Mouse (Mus musculus) embryonic facial prominence, embryonic 13.5 days (tissue): ENCODE measurements at regions not wholly inside any gene's neighbourhood (a gene's known extent, or its start where the extent isn't known, plus 50 kb on each side); places are given as distances from the start of the nearest gene placed in this dataset.
A peak's percentile ranks its signal among the peaks of the same experiment; 100 is the strongest.

ENCODE experiments used
- ATAC-seq: fragments of 200-750 bp; cut with Nextera tagmentation; 2 replicates; pipeline ENCODE4 v1.8.0; 2017; ENCODE audit warnings: low read depth; ENCODE audit not compliant: insufficient number of reproducible peaks, insufficient read depth, low FRiP score, low TSS enrichment
- H3K27ac ChIP-seq: fragments of 300-500 bp; sonication (generic); 2 replicates; pipeline ENCODE4 v1.5.1; 2015; ENCODE audit warnings: moderate library complexity, mild to moderate bottlenecking, inconsistent platforms
- H3K27me3 ChIP-seq: fragments of 300-500 bp; sonication (generic); 2 replicates; pipeline ENCODE4 v1.6.1; 2015; ENCODE audit warnings: mild to moderate bottlenecking, inconsistent platforms
- H3K36me3 ChIP-seq: fragments of 300-500 bp; sonication (generic); 2 replicates; pipeline ENCODE4 v1.6.1; 2015; ENCODE audit warnings: mild to moderate bottlenecking, inconsistent platforms
- H3K4me1 ChIP-seq: fragments of 300-500 bp; sonication (generic); 2 replicates; pipeline ENCODE4 v1.6.1; 2015; ENCODE audit warnings: inconsistent platforms
- H3K4me2 ChIP-seq: fragments of 300-500 bp; sonication (generic); 2 replicates; pipeline ENCODE4 v1.6.1; 2015; ENCODE audit warnings: moderate library complexity, mild to moderate bottlenecking, inconsistent platforms
- H3K4me3 ChIP-seq: fragments of 300-500 bp; sonication (generic); 2 replicates; pipeline ENCODE4 v1.5.1; 2015; ENCODE audit warnings: mild to moderate bottlenecking, inconsistent platforms
- H3K9ac ChIP-seq: fragments of 300-500 bp; sonication (generic); 2 replicates; pipeline ENCODE4 v1.6.1; 2015; ENCODE audit warnings: mild to moderate bottlenecking, inconsistent platforms
- H3K9me3 ChIP-seq: fragments of 300-500 bp; sonication (generic); 2 replicates; pipeline ENCODE4 v1.6.1; 2016; ENCODE audit warnings: inconsistent platforms
- WGBS: fragments of 180-500 bp; shearing (Covaris S2); methylation state at CpG from one replicate; pipeline ENCODE4 v1.1.7; 2015; ENCODE audit warnings: mixed read lengths; 5-methylcytosine and 5-hydroxymethylcytosine counted together

- Histone ChIP-seq H3K4me1 (peaks cover 4% of the 10 kb centered on the region; the same call in 1 of the 2 replicates), H3K4me3 (0 out of 2 replicates have a peak overlapping the region, but pooled peaks have one; percentile 6), H3K36me3 (no peaks in the 10 kb centered on the region), H3K9ac (no peak overlapping the region), H3K27me3 (no peaks in the 10 kb centered on the region), H3K27ac (no peak overlapping the region), H3K4me2 (peak overlapping the region; percentile 38), H3K9me3 (no peaks in the 10 kb centered on the region)
- ATAC-seq = no peak
- WGBS = 18% methylated on average over 6 of the region's 6 CpGs
Observed at GRCm38 (mm10) chr2:21267149-21267761, 61.7 kb downstream of the Thnsl1 start.

- no peak overlapping the region for H3K4me3 ChIP-seq
- H3K27me3 ChIP-seq = no peaks in the 10 kb centered on the region
- no peak overlapping the region for H3K27ac ChIP-seq
- H3K36me3 ChIP-seq = no peaks in the 10 kb centered on the region
- H3K4me2 ChIP-seq = no peak overlapping the region
- no peak overlapping the region for H3K9ac ChIP-seq
- H3K9me3 ChIP-seq = no peaks in the 10 kb centered on the region
- 75% methylated on average over 12 of the region's 12 CpGs for WGBS
- H3K4me1 ChIP-seq = peaks cover 4% of the 10 kb centered on the region; the same call in 1 of the 2 replicates
- ATAC-seq = no peak
Observed at GRCm38 (mm10) chr2:21269989-21270846, 64.7 kb downstream of the Thnsl1 start.

GRCm38 (mm10) chr2:21273416-21273815 is 67.9 kb downstream of the Thnsl1 start:
- Histone ChIP-seq H3K27me3 (no peaks in the 10 kb centered on the region), H3K9me3 (no peaks in the 10 kb centered on the region), H3K4me2 (no peak overlapping the region), H3K4me1 (no peaks in the 10 kb centered on the region), H3K4me3 (no peak overlapping the region), H3K27ac (no peak overlapping the region), H3K36me3 (no peaks in the 10 kb centered on the region), H3K9ac (no peak overlapping the region)
- no peak for ATAC-seq
- WGBS = 86% methylated on average over 4 of the region's 4 CpGs

GRCm38 (mm10) chr2:21275315-21275714 is 69.8 kb downstream of the Thnsl1 start:
- Histone ChIP-seq H3K27ac (no peak overlapping the region), H3K9me3 (no peaks in the 10 kb centered on the region), H3K4me1 (no peaks in the 10 kb centered on the region), H3K9ac (no peak overlapping the region), H3K36me3 (no peaks in the 10 kb centered on the region), H3K27me3 (no peaks in the 10 kb centered on the region; the same call in 1 of the 2 replicates), H3K4me2 (no peak overlapping the region), H3K4me3 (no peak overlapping the region)
- no peak for ATAC-seq
- WGBS = 86% methylated on average over 4 of the region's 4 CpGs

GRCm38 (mm10) chr2:21280794-21281420 is 75.4 kb downstream of the Thnsl1 start:
- no peak overlapping the region for H3K4me3 ChIP-seq
- ATAC-seq = peak; percentile 84
- H3K27me3 ChIP-seq = no peaks in the 10 kb centered on the region; the same call in 1 of the 2 replicates
- 36% methylated on average over 9 of the region's 9 CpGs for WGBS
- H3K9me3 ChIP-seq = no peaks in the 10 kb centered on the region
- no peak overlapping the region for H3K9ac ChIP-seq
- no peaks in the 10 kb centered on the region for H3K4me1 ChIP-seq
- H3K27ac ChIP-seq = no peak overlapping the region
- H3K4me2 ChIP-seq = no peak overlapping the region
- no peaks in the 10 kb centered on the region for H3K36me3 ChIP-seq

- WGBS = 74% methylated on average over 14 of the region's 14 CpGs
- no peak for ATAC-seq
- no peak overlapping the region for H3K9ac ChIP-seq
Observed at GRCm38 (mm10) chr2:21282505-21283200, 77.1 kb downstream of the Thnsl1 start.

GRCm38 (mm10) chr2:21284881-21285280 is 79.4 kb downstream of the Thnsl1 start:
- Histone ChIP-seq H3K9me3 (no peaks in the 10 kb centered on the region), H3K36me3 (no peaks in the 10 kb centered on the region), H3K9ac (no peak overlapping the region), H3K27ac (no peak overlapping the region), H3K4me2 (no peak overlapping the region), H3K4me3 (no peak overlapping the region), H3K27me3 (no peaks in the 10 kb centered on the region), H3K4me1 (no peaks in the 10 kb centered on the region)
- WGBS = 88% methylated on average over 3 of the region's 3 CpGs
- ATAC-seq = no peak

More at GRCm38 (mm10) chr2:21282505-21283200, 77.1 kb downstream of the Thnsl1 start:
- no peak overlapping the region for H3K4me3 ChIP-seq
- H3K36me3 ChIP-seq = no peaks in the 10 kb centered on the region
- no peaks in the 10 kb centered on the region for H3K4me1 ChIP-seq
- no peaks in the 10 kb centered on the region for H3K9me3 ChIP-seq
- no peaks in the 10 kb centered on the region; the same call in 1 of the 2 replicates for H3K27me3 ChIP-seq
- H3K4me2 ChIP-seq = no peak overlapping the region
- H3K27ac ChIP-seq = no peak overlapping the region

- Histone ChIP-seq H3K36me3 (no peaks in the 10 kb centered on the region), H3K4me1 (no peaks in the 10 kb centered on the region), H3K27me3 (no peaks in the 10 kb centered on the region), H3K27ac (no peak overlapping the region), H3K4me3 (no peak overlapping the region), H3K9ac (no peak overlapping the region), H3K9me3 (no peaks in the 10 kb centered on the region), H3K4me2 (no peak overlapping the region)
- no peak for ATAC-seq
- 83% methylated on average over 13 of the region's 13 CpGs for WGBS
Observed at GRCm38 (mm10) chr2:21287786-21288185, 79.6 kb upstream of the Gpr158 start.

GRCm38 (mm10) chr2:21292669-21293151 is 74.6 kb upstream of the Gpr158 start:
- Histone ChIP-seq H3K9ac (no peak overlapping the region), H3K27ac (no peak overlapping the region)
- peak; percentile 32; the same call in 1 of the 2 replicates for ATAC-seq

GRCm38 (mm10) chr2:21294002-21294401 is 73.3 kb upstream of the Gpr158 start:
- Histone ChIP-seq H3K9ac (no peak overlapping the region), H3K27me3 (no peaks in the 10 kb centered on the region), H3K36me3 (no peaks in the 10 kb centered on the region), H3K4me3 (no peak overlapping the region), H3K27ac (no peak overlapping the region), H3K4me2 (no peak overlapping the region), H3K9me3 (no peaks in the 10 kb centered on the region), H3K4me1 (no peaks in the 10 kb centered on the region)
- WGBS = 82% methylated on average over 2 of the region's 2 CpGs
- ATAC-seq = no peak

More at GRCm38 (mm10) chr2:21292669-21293151, 74.6 kb upstream of the Gpr158 start:
- Histone ChIP-seq H3K4me2 (no peak overlapping the region), H3K9me3 (no peaks in the 10 kb centered on the region), H3K36me3 (no peaks in the 10 kb centered on the region), H3K27me3 (no peaks in the 10 kb centered on the region), H3K4me1 (no peaks in the 10 kb centered on the region), H3K4me3 (no peak overlapping the region)
- 57% methylated on average over 2 of the region's 2 CpGs for WGBS

- H3K4me3 ChIP-seq = no peak overlapping the region
- H3K9ac ChIP-seq = no peak overlapping the region
- H3K27ac ChIP-seq = no peak overlapping the region
- no peak overlapping the region for H3K4me2 ChIP-seq
- H3K27me3 ChIP-seq = no peaks in the 10 kb centered on the region
- 90% methylated on average over 5 of the region's 5 CpGs for WGBS
- no peaks in the 10 kb centered on the region for H3K4me1 ChIP-seq
- no peaks in the 10 kb centered on the region for H3K9me3 ChIP-seq
- no peaks in the 10 kb centered on the region for H3K36me3 ChIP-seq
- ATAC-seq = no peak
Observed at GRCm38 (mm10) chr2:21299681-21300080, 67.7 kb upstream of the Gpr158 start.
